Mouse (Mus musculus) testis, adult 10 weeks (tissue): ENCODE data around the gene Copg1. TPM values are rescaled to one million over a fixed set of nuclear protein-coding genes. Genes with fewer than 3 reads are reported as not detected.

Experiments used
- polyA plus RNA-seq: library from polyadenylated mRNA; stranded (reverse); fragments of 350-450 nt; fragmentation: Illumina TruSeq; extraction: RNeasy Lipid Tissue Mini Kit (QIAGEN cat#74804); gene quantifications from one replicate; pipeline ENCODE4 v1.2.3, GENCODE M21; 2014; ENCODE audit warnings: low read depth, low replicate concordance

Gene Copg1
- polyA plus RNA-seq = 11.6 TPM

GRCm38 (mm10) chr6:87887594-87888233 lies at the start of gene Copg1:
Gene Copg1 (plus strand): TSS chr6:87887814.

GRCm38 (mm10) chr6:87838551-87839197 lies 48.9 kb upstream of the Copg1 start, which contains the start of gene Isy1:
Gene Isy1 (minus strand): TSS chr6:87838798.

GRCm38 (mm10) chr6:87850900-87851614 lies 36.6 kb upstream of the Copg1 start, which contains the start of gene Cnbp:
Gene Cnbp (minus strand): TSS chr6:87851106.

GRCm38 (mm10) chr6:87913661-87914325 lies 26.2 kb downstream of the Copg1 start, which contains the start of gene Hmces:
Gene Hmces (plus strand): TSS chr6:87913935.

Other genes with a start within 250 kb of the Copg1 start
- 7.6 TPM for gene Aplf, start 215.6 kb upstream of the Copg1 start, polyA plus RNA-seq
- gene Efcc1, start 156.9 kb upstream of the Copg1 start, polyA plus RNA-seq = 0.08 TPM
- gene Gp9, start 109.7 kb upstream of the Copg1 start, polyA plus RNA-seq = not detected
- 1.8 TPM for gene Rab43, start 75.7 kb upstream of the Copg1 start, polyA plus RNA-seq
- 0.60 TPM for gene Gm45140, start 52.0 kb upstream of the Copg1 start, polyA plus RNA-seq
- gene Isy1, start 49.0 kb upstream of the Copg1 start, polyA plus RNA-seq = 11.5 TPM
- 324 TPM for gene Cnbp, start 36.7 kb upstream of the Copg1 start, polyA plus RNA-seq
- 10.1 TPM for gene Hmces, start 26.1 kb downstream of the Copg1 start, polyA plus RNA-seq
- gene H1fx, start 93.8 kb downstream of the Copg1 start, polyA plus RNA-seq = not detected
- gene Rab7, start 157.5 kb downstream of the Copg1 start, polyA plus RNA-seq = 56.7 TPM
- 174 TPM for gene Rpn1, start 196.7 kb downstream of the Copg1 start, polyA plus RNA-seq